Mouse (Mus musculus): Measurements from ENCODE around the gene 2810408A11Rik.

Gene 2810408A11Rik

GRCm38 (mm10) chr11:69914372-69914764 is 13.6 kb upstream of the 2810408A11Rik start:
- intact Hi-C loops (cut with DNase I), result no loop called here

GRCm38 (mm10) chr11:69913554-69914371 is 13.0 kb upstream of the 2810408A11Rik start, which contains the start of gene Gps2:
Gps2 (plus strand) TSS chr11:69913888.
- intact Hi-C loops (cut with DNase I), result no loop called here

DNA sequence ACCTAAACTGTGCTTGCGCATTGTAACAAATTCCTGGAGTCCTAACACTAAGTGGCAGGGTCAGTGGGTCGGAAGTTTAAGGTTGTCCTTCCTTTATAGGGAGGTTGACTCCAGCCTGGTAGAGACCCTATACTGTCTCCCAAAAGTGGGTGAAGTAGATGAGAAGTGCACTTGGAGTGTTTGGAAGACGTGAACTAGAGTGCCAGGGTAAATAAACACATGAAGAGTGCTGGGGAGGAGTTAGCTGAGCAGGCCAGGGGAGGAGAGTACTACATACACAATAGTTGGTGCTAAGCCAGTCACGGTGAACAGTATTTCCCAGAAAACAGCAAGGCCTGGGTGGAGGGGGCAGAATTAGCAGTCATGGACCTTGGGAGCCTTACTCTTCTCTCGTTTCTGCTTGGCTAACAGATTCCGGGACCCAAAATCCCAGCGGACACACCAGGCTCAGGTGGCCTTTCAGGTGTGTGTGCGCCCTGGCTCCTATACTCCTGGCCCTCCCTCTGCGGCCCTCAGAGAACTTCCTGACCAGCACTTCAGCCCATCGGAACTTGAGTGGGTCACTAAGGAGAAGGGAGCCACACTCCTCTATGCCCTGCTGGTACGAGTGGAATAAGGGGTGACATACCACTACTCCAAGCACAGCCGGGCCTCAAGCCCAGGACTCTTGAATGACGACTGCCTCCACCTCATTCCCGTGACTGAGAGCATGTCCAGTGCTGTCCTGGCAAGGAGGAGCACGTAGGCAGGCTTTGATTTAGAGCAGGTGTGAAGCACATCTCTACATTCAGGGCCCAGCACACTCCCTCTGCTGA is 12.1 kb upstream of the 2810408A11Rik start:
- intact Hi-C loops (cut with DNase I), result no loop called here

DNA sequence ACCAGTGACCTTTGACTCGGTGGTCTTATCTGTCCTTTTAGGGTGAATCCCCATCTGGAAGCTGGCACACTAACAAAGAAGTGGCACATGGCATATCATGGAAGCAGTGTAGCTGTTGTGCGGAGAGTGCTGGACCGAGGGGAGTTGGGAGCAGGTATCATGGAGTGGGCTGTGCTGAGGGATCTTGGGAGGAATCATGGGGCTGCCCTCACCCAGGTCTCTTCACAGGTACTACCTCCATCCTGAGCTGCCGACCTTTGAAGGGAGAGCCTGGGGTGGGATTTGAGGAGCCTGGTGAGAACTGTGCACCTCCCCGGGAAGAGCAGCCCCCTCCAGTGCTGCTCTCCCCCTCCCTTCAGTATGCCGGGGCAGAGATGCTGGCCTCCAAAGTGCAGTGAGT is 10.9 kb upstream of the 2810408A11Rik start:
- intact Hi-C loops (cut with DNase I), result no loop called here

DNA sequence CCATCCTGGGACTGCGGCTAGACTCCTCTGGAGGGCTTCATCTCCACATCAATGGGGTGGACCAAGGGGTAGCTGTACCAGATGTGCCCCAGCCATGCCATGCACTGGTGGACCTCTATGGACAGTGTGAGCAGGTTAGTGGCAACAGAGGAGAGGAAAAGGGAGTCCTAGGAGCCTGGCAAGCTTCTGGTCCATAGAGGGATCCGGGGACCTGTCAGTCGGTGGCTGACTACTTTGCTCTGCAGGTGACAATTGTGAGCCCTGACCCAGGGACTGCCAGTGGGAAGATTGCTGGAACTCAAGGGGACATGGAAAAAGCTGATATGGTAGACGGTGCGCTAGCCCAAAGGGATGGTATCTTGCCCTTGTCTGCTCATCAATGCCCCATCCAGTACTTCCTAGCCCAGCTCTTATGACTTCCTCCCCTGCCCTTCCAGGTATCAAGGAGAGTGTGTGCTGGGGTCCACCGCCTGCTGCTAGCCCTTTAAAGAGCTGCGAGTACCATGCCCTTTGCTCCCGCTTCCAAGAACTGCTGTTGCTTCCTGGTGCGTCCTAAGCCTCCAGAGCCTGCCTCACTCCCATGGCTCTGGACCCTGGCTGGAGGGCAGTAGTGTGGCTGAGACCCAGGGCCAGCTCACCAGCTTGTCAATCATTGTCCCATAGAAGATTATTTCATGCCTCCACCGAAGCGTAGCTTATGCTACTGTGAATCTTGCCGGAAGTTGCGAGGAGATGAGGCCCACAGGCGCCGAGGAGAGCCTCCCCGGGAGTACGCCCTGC is 10.2 kb upstream of the 2810408A11Rik start:
- intact Hi-C loops (cut with DNase I), result no loop called here

DNA sequence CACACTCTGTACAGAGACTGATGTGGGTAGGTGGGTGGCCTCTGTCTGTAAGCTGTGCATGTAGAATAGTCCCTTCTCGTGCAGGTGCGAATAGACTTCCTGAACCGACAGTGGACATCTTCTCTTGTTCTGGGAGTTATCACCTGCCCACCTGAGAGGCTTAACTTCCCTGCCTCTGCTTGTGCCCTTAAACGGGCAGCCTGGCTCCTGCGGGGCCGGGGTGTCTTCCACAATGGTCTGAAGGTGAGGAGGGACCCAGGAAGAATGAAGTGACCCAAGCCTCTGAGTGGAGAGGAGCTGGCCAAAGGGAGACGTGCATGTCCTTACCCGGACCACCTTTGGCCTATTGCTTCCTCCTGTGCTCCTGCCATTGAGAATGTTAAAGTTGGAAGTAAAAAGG is 9.4 kb upstream of the 2810408A11Rik start:
- intact Hi-C loops (cut with DNase I), result no loop called here

DNA sequence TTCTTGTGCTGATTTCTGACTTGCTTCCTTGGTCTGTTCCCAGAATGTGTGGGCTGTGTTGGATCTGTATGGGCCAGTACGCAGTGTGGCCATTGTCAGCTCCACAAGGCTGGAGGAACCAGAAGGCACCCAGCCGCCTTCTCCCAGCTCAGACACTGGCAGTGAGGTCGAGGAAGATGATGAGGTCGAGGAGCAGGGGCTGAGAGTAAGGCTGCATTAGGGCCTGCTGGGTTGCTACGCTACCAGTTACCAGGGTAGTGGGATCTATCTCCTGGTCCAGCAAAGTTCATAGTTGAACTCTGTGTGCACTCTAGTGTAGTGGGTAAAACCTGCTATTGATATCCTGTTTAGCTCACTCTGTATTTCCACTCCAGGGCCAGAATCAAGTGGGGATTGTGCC is 8.4 kb upstream of the 2810408A11Rik start:
- intact Hi-C loops (cut with DNase I), result no loop called here

- intact Hi-C loops (cut with DNase I), result no loop called here
Measured at GRCm38 (mm10) chr11:69908645-69909044, 7.9 kb upstream of the 2810408A11Rik start.

GRCm38 (mm10) chr11:69904311-69904710 is 3.5 kb upstream of the 2810408A11Rik start:
- intact Hi-C loops (cut with DNase I), result no loop called here

DNA sequence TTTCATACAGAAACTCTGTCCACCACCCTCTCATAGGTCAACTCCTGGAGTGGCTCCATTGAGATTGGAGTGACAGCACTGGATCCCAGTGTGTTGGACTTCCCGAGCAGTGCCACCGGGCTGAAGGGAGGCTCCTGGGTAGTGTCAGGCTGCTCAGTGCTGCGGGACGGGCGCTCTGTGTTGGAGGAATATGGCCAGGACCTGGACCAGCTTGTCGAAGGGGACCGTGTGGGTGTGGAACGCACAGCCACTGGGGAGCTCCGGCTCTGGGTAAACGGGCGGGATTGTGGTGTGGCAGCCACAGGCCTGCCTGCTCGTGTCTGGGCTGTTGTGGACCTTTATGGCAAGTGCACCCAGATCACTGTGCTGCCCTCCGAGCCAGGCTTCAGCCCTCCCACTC is 2.2 kb upstream of the 2810408A11Rik start:
- intact Hi-C loops (cut with DNase I), result no loop called here

DNA sequence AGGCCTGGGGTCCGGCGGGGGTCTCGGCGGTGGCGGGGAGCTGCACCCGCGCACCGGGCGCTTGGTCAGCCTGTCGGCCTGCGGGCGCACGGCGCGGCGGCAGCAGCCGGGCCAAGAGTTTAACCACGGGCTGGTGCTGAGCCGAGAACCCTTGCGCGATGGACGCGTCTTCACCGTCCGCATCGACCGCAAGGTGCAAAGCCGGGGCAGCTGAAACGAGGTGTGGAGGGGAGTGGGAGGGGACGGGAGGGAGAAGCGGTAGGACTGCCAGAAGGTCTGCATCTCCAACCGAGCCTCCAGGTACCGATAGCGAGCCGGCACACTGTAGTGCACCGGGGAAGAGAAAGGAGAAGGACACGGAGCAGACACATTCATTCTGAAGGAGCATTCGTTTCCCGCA is 1.2 kb upstream of the 2810408A11Rik start:
- intact Hi-C loops (cut with DNase I), result no loop called here

GRCm38 (mm10) chr11:69901406-69901846 is 639 bp upstream of the 2810408A11Rik start:
- intact Hi-C loops (cut with DNase I), result no loop called here

DNA sequence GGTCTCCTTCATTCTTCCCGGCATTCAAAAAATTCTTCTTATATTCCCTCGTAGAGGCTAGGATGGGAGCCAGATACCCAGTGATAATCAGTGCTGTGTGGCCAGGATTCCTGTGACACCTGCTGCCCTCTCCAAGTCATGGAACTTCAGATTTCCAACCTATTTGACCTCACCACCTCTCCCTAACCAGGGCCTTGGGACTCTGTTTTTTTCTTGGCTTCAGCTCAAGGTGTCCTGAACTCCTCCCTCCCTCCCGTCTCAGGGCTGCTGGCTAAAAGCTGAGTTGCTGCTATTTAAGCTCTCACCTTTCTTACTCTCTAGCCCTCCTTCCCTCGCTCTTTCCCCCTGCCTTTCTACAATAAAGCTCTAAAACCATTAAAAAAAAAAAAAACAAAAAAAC is 917 bp downstream of the 2810408A11Rik start:
- intact Hi-C loops (cut with DNase I), result no loop called here

DNA sequence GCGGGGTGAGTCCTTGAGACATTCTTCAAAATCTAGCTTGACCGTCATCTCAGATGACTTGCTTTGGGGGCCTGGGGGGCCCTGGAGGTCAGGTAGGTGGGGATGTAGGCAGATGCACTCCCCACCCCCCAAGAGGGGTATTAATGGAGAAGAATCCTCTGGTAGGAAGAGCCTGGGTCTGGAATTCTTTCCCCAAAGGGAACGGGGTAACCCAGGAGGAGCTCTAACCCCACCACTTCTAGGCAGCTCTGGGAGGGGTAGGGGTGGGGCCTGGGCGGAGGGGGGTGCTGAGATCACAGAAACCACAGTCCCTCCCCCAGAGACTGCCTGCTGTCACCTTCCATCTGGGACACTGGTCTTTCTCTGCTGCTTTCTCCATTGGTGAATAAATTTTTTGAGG is 5.5 kb downstream of the 2810408A11Rik start, which contains the start of gene Acap1:
Acap1 (minus strand) TSS at position 249 of the 400 bp plus-strand sequence.
- intact Hi-C loops (cut with DNase I), result no loop called here

- intact Hi-C loops (cut with DNase I), result no loop called here
Measured at GRCm38 (mm10) chr11:69894671-69895070, 6.1 kb downstream of the 2810408A11Rik start.

DNA sequence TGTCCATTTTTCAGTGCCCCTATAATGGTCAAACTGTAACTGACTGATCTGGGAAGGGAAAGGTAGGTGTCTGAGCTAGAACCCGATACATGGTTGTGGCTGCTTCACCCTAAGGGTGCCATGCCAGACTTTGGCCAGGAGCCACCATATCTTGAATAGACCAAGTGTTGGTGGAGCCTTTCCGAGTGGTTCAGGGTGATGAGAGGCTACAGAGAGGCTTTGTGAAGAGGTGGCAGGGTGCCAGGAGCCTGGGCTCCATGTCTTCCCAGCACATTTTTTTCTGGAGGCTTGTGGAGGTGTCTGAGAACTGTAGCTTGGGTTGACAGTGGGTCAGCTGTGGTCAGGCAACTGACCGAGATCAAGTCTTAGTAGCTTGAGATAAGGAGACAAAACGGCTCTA is 9.3 kb downstream of the 2810408A11Rik start:
- intact Hi-C loops (cut with DNase I), result no loop called here

DNA sequence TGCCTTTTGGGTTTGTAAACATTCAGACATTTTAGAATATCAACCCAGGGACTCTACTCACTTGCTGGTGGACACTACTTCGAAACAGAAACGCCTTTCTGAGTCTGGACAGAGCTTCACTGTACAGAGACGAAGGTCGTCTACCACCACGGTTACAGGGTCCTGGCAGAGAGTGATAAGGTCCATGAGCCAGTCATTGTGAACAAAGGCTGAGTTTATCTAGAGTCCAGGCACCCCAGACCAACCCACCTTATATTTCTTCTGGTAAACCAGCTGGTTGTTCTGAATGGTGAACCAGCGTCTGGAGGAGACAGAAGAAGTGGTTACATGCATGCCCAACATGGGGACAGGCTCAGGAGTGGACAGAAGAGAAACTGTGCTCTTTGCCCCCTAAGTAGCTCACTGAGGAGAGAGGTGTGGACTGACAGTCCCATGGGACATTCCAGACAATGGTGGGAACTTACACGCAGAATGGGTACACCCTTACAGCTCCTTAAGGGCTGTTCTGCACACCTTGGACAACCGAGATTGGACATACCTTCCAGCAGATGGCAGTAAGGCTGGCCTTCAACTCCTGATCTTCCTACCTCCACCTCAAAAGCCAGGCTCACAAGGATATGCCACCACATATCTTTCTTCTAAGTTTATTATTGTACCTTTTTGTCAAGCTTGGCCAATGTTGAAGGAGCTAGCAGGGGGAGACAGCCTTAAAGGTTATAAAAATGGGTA is 13.7 kb downstream of the 2810408A11Rik start:
- intact Hi-C loops (cut with DNase I), result no loop called here

DNA sequence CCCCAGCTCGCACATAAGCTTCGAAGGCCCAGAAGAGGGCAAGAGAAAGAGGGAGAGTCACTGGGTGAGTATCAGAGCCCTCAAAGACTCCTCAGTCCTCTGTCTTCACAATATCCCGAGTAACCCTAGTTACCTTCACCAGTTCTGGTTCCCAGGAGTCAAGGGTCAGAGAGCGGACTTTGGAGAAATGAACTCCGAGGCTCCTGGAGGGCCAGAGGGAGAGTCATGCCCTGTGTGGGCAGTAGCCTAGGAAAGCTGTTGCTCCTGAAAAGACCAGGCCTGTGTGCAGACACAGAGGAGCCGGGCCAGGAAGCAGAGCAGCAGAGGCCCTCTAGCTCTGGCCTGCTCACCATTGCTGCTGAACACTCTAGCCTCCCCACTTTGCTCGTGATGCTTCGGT is 16.1 kb downstream of the 2810408A11Rik start:
- intact Hi-C loops (cut with DNase I), result no loop called here

GRCm38 (mm10) chr11:69884240-69884639 is 16.5 kb downstream of the 2810408A11Rik start:
- intact Hi-C loops (cut with DNase I), result no loop called here

- intact Hi-C loops (cut with DNase I), result no loop called here
Measured at GRCm38 (mm10) chr11:69883527-69884151, 17.1 kb downstream of the 2810408A11Rik start.

Measured in adrenal gland (tissue).